Mouse (Mus musculus) monocyte, adult 5-6 weeks (primary cell): ENCODE results near the gene Zfp981. TPM values are rescaled to one million over a fixed set of nuclear protein-coding genes. Genes with fewer than 3 reads are reported as not detected.
"Not testable (repeated sequence)": the region's sequence is repeated elsewhere in the genome, so short reads cannot be mapped to it uniquely, and the experiment has no call there.

Experiments
- ATAC-seq: fragments of 153-309, 156-312 bp; replicated peaks from 2 replicates; pipeline ENCODE4 v1.8.0; 2017; ENCODE audit warnings: mild to moderate bottlenecking; ENCODE audit not compliant: low TSS enrichment, insufficient number of reproducible peaks, severe bottlenecking, poor library complexity, low FRiP score
- total RNA-seq: library from RNA; stranded (forward); fragments of 200-1000, 200-491, 200-594 nt; gene quantifications from 3 replicates; pipeline ENCODE4 v1.2.3, GENCODE M21; 2017

The Zfp981 gene
- total RNA-seq, 1 experiment from 2014 or later, result not detected

DNA sequence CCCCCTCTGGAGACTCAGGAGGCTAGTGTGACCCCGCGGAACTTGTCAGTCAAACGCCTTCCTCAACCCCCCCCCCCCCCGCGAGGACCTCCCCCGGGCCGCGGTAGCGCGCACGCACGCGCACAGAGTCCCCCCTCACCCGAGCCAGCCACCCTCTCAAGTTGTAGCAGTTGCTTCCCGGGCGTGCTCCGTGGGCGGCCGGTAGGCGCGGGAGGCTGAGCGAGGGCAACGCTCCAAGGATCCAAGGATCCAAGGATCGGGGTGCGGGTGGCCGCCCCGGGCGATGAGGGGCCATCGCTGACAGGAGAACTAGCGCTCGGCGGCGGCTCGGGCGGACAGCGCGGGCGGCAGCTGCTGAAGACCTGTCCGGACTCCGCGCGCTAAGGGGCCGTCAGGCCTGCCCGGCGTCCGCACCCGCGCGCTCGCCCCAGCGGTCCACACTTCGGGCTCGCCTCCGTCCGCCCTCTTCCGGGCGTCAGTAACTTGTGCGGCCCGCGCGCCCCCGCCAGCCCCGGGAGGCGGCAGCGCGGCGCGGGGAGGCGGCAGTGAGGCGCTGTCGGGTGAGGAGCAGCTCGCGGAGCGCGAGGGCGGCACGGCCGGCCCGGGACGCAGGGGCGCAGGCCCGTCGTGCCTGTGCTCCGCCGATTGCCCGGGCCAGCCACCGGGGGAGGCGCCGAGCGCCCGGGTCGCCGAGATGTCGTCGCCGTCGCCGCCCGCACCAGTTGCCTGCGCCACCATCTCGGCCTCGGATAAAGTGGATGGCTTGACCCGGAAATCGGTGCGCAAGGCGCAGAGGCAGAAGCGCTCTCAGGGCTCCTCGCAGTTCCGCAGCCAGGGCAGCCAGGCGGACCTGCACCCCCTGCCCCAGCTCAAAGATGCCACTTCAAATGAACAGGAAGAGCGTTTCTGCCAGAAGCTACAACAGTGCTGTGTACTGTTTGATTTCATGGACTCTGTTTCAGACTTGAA is 78.4 kb downstream of the Zfp981 start:
- ATAC-seq, result not testable (repeated sequence)

Other genes with a start within 250 kb of the Zfp981 start
- 12.4 to 17.4 TPM (median 13.2 TPM) in 3 replicates for gene Zfp992, start 53.0 kb upstream of the Zfp981 start, total RNA-seq
- gene Zfp993, start 108.9 kb downstream of the Zfp981 start, total RNA-seq, result 11.5 to 15.5 TPM (median 12.1 TPM) in 3 replicates